Mouse (Mus musculus) liver, embryonic 13.5 days (tissue): ENCODE results near the gene Krt33b. TPM values are rescaled to one million over a fixed set of nuclear protein-coding genes. Genes with fewer than 3 reads are reported as not detected.

Experiments used
- ATAC-seq: fragments of 200-750 bp; cut with Nextera tagmentation; 2 replicates; pipeline ENCODE4 v1.8.0; 2017; ENCODE audit warnings: low read depth, mild to moderate bottlenecking, moderate number of reproducible peaks, moderate library complexity
- DNase-seq: peaks from one replicate; pipeline ENCODE4 v3.0.0; 2022
- H3K27ac ChIP-seq: fragments of 300-500 bp; sonication (generic); 2 replicates; pipeline ENCODE4 v1.5.1; 2015; ENCODE audit warnings: moderate library complexity, mild to moderate bottlenecking, inconsistent platforms
- H3K27me3 ChIP-seq: fragments of 300-500 bp; sonication (generic); 2 replicates; pipeline ENCODE4 v1.6.1; 2015; ENCODE audit warnings: mild to moderate bottlenecking, inconsistent platforms
- H3K36me3 ChIP-seq: fragments of 300-500 bp; sonication (generic); 2 replicates; pipeline ENCODE4 v1.6.1; 2015; ENCODE audit warnings: mild to moderate bottlenecking, inconsistent platforms
- H3K4me1 ChIP-seq: fragments of 300-500 bp; sonication (generic); replicated peaks from 2 replicates; pipeline ENCODE4 v1.6.1; 2015; ENCODE audit warnings: inconsistent platforms
- H3K4me2 ChIP-seq: fragments of 300-500 bp; sonication (generic); 2 replicates; pipeline ENCODE4 v1.6.1; 2015; ENCODE audit warnings: inconsistent platforms, mild to moderate bottlenecking, moderate library complexity
- H3K4me3 ChIP-seq: fragments of 300-500 bp; sonication (generic); replicated peaks from 2 replicates; pipeline ENCODE4 v1.5.1; 2015; ENCODE audit warnings: mild to moderate bottlenecking, inconsistent platforms
- H3K9ac ChIP-seq: fragments of 300-500 bp; sonication (generic); 2 replicates; pipeline ENCODE4 v1.6.1; 2015; ENCODE audit warnings: mild to moderate bottlenecking, inconsistent platforms
- H3K9me3 ChIP-seq: fragments of 300-500 bp; sonication (generic); replicated peaks from 2 replicates; pipeline ENCODE4 v1.6.1; 2016; ENCODE audit warnings: inconsistent platforms
- WGBS: fragments of 180-500 bp; shearing (Covaris S2); methylation state at CpG from one replicate; pipeline ENCODE4 v1.1.7; 2015; ENCODE audit not compliant: insufficient replicate concordance; 5-methylcytosine and 5-hydroxymethylcytosine counted together
- polyA plus RNA-seq: library from polyadenylated mRNA; unstranded; fragments of >200 nt; fragmentation: Nextera tagmentation; extraction: Ambion mirVana; gene quantifications from 2 replicates; pipeline ENCODE4 v1.2.1, GENCODE M21; 2015

The Krt33b gene
- polyA plus RNA-seq, 1 experiment from 2014 or later, result not detected

DNA sequence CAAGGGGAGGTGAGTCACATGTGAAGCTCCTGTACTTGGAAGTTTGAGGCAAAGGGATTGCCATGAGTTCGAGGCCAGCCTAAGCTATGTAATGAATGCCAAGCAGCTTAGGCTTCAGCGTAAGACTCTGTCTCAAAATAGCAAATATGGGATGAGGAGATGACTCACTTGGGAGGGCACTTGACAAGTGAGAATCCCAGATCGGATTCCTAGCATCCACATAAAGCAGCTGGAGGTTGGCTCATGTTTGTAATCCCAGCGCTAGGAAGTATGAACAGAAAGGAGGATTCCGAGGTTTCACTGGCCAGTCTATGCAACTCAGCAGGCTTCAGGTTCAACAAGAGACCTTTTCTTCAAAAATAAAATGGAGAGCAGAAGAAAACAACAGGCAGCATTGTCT is 8.2 kb downstream of the Krt33b start:
- no peak overlapping the region for H3K9ac ChIP-seq
- H3K4me1 ChIP-seq, result no peaks in the 10 kb centered on the region
- DNase-seq, result no peak
- no peaks in the 10 kb centered on the region for H3K27me3 ChIP-seq
- 56% methylated on average over 5 of the region's 5 CpGs for WGBS
- no peaks in the 10 kb centered on the region for H3K9me3 ChIP-seq
- no peak overlapping the region for H3K27ac ChIP-seq
- no peak for ATAC-seq
- H3K4me2 ChIP-seq, result no peak overlapping the region
- H3K36me3 ChIP-seq, result no peaks in the 10 kb centered on the region
- no peak overlapping the region for H3K4me3 ChIP-seq

DNA sequence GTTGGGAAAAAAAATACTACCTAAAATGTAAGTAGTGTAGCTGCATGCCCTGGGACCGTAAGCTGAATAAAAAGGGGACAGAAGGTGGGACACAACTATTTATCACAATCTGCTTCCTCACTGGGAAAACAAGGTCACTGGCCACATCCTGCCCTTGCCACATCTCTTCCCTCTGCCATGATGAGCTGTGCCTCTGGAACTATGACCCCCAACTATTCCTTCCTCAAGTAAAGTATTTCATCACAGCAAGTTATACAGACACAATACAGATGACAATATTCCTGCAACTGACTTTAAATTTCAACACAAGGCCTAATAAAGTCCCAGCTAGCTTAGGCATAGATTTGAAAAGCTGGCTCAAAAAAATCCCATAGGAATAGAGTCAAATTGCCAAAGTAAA is 10.2 kb downstream of the Krt33b start:
- 58% methylated on average over 1 of the region's 1 CpGs for WGBS
- no peak for DNase-seq

DNA sequence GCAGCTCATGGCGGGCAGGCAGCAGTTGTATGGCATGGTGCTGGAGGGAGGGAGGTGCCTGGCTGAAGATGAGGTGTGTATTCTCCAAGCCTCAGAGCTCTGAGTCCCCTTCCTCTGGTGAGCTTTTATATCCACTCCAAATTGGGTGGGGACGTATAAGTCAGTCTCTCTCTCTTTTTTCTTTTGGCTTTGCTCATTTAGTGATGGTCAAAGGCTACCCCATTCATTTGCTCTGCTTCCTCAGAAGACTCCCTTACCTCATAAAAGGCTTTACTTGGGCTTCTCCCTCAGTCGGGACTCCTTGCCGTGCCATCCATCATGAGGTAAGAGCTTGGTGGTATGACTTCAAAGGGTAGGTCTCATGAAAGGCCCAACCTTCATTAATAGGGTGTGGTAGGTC is 13.6 kb downstream of the Krt33b start, which contains the start of gene Krt33a:
Krt33a (minus strand) TSS at position 101 of the 400 bp plus-strand sequence.
- Histone ChIP-seq H3K9me3 (no peaks in the 10 kb centered on the region), H3K27me3 (no peaks in the 10 kb centered on the region), H3K27ac (no peak within 1 kb of the TSS), H3K9ac (no peak within 1 kb of the TSS), H3K4me1 (no peaks in the 10 kb centered on the region), H3K4me2 (no peak within 1 kb of the TSS), H3K36me3 (no peaks in the 10 kb centered on the region), H3K4me3 (no peak within 1 kb of the TSS)
- DNase-seq (no peak), ATAC-seq (no peak)
- 69% methylated on average over 4 of the region's 4 CpGs for WGBS

More for the DNA sequence above, 10.2 kb downstream of the Krt33b start:
- Histone ChIP-seq H3K36me3 (no peaks in the 10 kb centered on the region), H3K27me3 (no peaks in the 10 kb centered on the region), H3K27ac (no peak overlapping the region), H3K4me1 (no peaks in the 10 kb centered on the region), H3K4me3 (no peak overlapping the region), H3K9ac (no peak overlapping the region), H3K4me2 (no peak overlapping the region), H3K9me3 (no peaks in the 10 kb centered on the region)
- ATAC-seq, result no peak

- DNase-seq, result no peak
- H3K9me3 ChIP-seq, result no peaks in the 10 kb centered on the region
- H3K4me1 ChIP-seq, result no peaks in the 10 kb centered on the region
- H3K36me3 ChIP-seq, result no peaks in the 10 kb centered on the region
- H3K4me3 ChIP-seq, result no peak overlapping the region
- no peak overlapping the region for H3K9ac ChIP-seq
- no peak overlapping the region for H3K27ac ChIP-seq
- no peaks in the 10 kb centered on the region for H3K27me3 ChIP-seq
- WGBS, result 46% methylated on average over 4 of the region's 4 CpGs
- ATAC-seq, result no peak
- H3K4me2 ChIP-seq, result no peak overlapping the region
These were observed 15.9 kb downstream of the Krt33b start for GRCm38 (mm10) chr11:100013691-100014171.

- H3K27ac ChIP-seq, result no peak overlapping the region
- no peak overlapping the region for H3K4me3 ChIP-seq
- DNase-seq, result no peak
- H3K4me2 ChIP-seq, result no peak overlapping the region
- H3K4me1 ChIP-seq, result no peaks in the 10 kb centered on the region
- H3K9me3 ChIP-seq, result no peaks in the 10 kb centered on the region
- H3K9ac ChIP-seq, result no peak overlapping the region
- ATAC-seq, result no peak
- H3K27me3 ChIP-seq, result no peaks in the 10 kb centered on the region
- 73% methylated on average over 5 of the region's 5 CpGs for WGBS
- no peaks in the 10 kb centered on the region for H3K36me3 ChIP-seq
These were observed 19.0 kb downstream of the Krt33b start for GRCm38 (mm10) chr11:100010682-100011081.

DNA sequence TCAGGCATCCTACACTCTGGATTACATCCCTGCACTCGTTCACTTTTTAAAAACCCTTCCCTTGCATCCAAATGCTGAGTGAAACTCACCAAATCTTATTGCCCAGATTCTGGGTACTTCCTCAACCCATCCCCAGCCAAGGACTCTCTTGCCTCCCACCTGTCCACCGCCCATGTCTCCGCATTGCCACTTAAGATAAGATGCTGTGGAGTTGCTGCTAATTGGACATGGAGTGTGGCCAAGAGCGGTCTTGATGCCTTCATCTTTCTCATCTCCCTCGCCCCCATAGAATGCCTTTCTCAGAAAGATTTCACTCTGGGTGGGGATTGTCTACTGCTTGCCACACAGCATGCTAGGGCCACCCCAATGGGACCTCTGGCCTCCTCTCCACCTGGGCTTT is 21.3 kb downstream of the Krt33b start:
- 67% methylated on average over 5 of the region's 5 CpGs for WGBS
- Histone ChIP-seq H3K9ac (no peak overlapping the region), H3K4me3 (no peak overlapping the region), H3K9me3 (no peaks in the 10 kb centered on the region), H3K36me3 (no peaks in the 10 kb centered on the region), H3K27ac (no peak overlapping the region), H3K4me2 (no peak overlapping the region), H3K4me1 (no peaks in the 10 kb centered on the region), H3K27me3 (no peaks in the 10 kb centered on the region)
- no peak for ATAC-seq
- DNase-seq, result no peak

- no peak overlapping the region for H3K4me3 ChIP-seq
- H3K27ac ChIP-seq, result no peak overlapping the region
- no peaks in the 10 kb centered on the region for H3K27me3 ChIP-seq
- ATAC-seq (no peak), DNase-seq (no peak)
- no peak overlapping the region for H3K4me2 ChIP-seq
- no peak overlapping the region for H3K9ac ChIP-seq
- no peaks in the 10 kb centered on the region for H3K36me3 ChIP-seq
- no peaks in the 10 kb centered on the region for H3K4me1 ChIP-seq
- WGBS, result 39% methylated on average over 3 of the region's 3 CpGs
- no peaks in the 10 kb centered on the region for H3K9me3 ChIP-seq
These were observed 23.0 kb downstream of the Krt33b start for GRCm38 (mm10) chr11:100006624-100007023.

- WGBS, result 72% methylated on average over 8 of the region's 8 CpGs
- Histone ChIP-seq H3K27ac (no peak overlapping the region), H3K36me3 (no peaks in the 10 kb centered on the region), H3K27me3 (no peaks in the 10 kb centered on the region), H3K4me1 (no peaks in the 10 kb centered on the region), H3K9me3 (no peaks in the 10 kb centered on the region), H3K9ac (no peak overlapping the region), H3K4me2 (no peak overlapping the region), H3K4me3 (no peak overlapping the region)
- ATAC-seq (no peak), DNase-seq (no peak)
These were observed 23.8 kb downstream of the Krt33b start for GRCm38 (mm10) chr11:100005905-100006304.

DNA sequence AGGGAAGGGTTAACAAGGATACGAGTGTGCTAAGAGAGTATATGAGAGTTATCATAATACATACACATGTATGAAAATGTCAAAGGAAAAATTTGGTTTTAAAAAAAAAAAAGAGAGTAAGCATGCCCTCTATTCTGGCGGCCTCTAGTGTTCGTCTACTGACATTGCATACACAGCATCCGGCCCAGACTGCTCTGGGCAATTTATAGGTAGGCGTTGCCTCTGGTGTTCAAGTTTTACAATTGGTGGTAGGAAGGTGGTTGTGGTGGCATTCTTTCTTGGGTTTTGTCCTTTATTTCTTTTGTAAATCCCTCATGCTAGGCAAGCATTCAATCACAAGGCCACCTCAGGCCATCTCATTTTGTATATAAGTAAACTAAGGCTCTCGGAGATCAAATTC is 24.8 kb downstream of the Krt33b start:
- no peak overlapping the region for H3K4me2 ChIP-seq
- no peak overlapping the region for H3K4me3 ChIP-seq
- H3K36me3 ChIP-seq, result no peaks in the 10 kb centered on the region
- WGBS, result 25% methylated on average over 6 of the region's 6 CpGs
- ATAC-seq, result no peak
- H3K9ac ChIP-seq, result no peak overlapping the region
- H3K27me3 ChIP-seq, result no peaks in the 10 kb centered on the region
- no peak overlapping the region for H3K27ac ChIP-seq
- H3K9me3 ChIP-seq, result no peaks in the 10 kb centered on the region
- no peak for DNase-seq
- no peaks in the 10 kb centered on the region for H3K4me1 ChIP-seq

DNA sequence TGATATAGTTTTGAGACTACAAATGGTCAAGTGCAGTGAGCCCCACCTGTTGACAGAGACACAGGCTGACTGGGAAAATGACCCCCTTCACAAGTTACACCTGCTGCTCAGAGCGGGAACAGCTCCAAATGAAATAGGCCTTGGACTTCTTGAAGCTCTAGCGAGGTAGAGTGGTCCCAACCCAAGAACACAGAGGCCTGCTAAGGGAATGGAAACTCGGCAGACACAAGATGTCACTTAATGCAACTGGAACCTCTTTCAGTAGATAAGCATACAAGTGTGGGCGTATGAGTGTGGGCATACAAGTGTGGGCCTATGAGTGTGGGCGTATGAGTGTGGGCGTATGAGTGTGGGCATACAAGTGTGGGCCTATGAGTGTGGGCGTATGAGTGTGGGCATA is 30.6 kb downstream of the Krt33b start:
- H3K4me2 ChIP-seq, result no peak overlapping the region
- peaks cover 5% of the 10 kb centered on the region; the same call in 1 of the 2 replicates for H3K27me3 ChIP-seq
- 69% methylated on average over 7 of the region's 7 CpGs for WGBS
- DNase-seq, result no peak
- no peaks in the 10 kb centered on the region for H3K9me3 ChIP-seq
- ATAC-seq, result no peak
- H3K9ac ChIP-seq, result no peak overlapping the region
- H3K4me1 ChIP-seq, result no peaks in the 10 kb centered on the region
- H3K36me3 ChIP-seq, result no peaks in the 10 kb centered on the region
- no peak overlapping the region for H3K4me3 ChIP-seq
- H3K27ac ChIP-seq, result no peak overlapping the region

DNA sequence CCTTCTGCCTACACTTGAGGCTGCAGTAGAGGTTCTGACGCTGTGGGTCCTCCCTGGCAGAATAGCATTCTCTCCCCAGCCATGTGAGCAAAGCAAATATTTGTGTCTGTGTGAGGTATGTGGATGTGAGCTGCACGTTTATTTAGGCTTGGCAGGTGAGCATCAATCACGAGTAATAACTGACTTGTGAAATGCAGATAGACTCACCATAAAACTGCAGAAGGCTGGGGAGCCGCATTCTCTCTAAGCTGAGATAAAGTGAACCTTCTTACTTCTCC is 35.3 kb downstream of the Krt33b start:
- 44% methylated on average over 4 of the region's 4 CpGs for WGBS
- no peaks in the 10 kb centered on the region for H3K9me3 ChIP-seq
- H3K9ac ChIP-seq, result no peak overlapping the region
- H3K36me3 ChIP-seq, result no peaks in the 10 kb centered on the region
- ATAC-seq, result no peak
- H3K4me2 ChIP-seq, result no peak overlapping the region
- DNase-seq, result no peak
- H3K27ac ChIP-seq, result no peak overlapping the region
- no peak overlapping the region for H3K4me3 ChIP-seq
- peaks cover 14% of the 10 kb centered on the region for H3K27me3 ChIP-seq
- no peaks in the 10 kb centered on the region for H3K4me1 ChIP-seq

GRCm38 (mm10) chr11:99993620-99994383 is 35.9 kb downstream of the Krt33b start, which contains the start of gene Krtap17-1:
Krtap17-1 (minus strand) TSS chr11:99993994.
- Histone ChIP-seq H3K27ac (no peak within 1 kb of the TSS), H3K27me3 (peaks cover 14% of the 10 kb centered on the region), H3K9me3 (no peaks in the 10 kb centered on the region), H3K4me1 (no peaks in the 10 kb centered on the region), H3K4me2 (no peak within 1 kb of the TSS), H3K9ac (no peak within 1 kb of the TSS), H3K4me3 (no peak within 1 kb of the TSS), H3K36me3 (no peaks in the 10 kb centered on the region)
- no peak for ATAC-seq
- DNase-seq, result no peak
- 31% methylated on average over 26 of the region's 26 CpGs for WGBS
